Mouse (Mus musculus) c-Kit-positive CD71-positive TER-119-positive erythroid progenitor cells, embryonic 14.5 days (primary cell): ENCODE data around the gene Dupd1.
"Not testable (repeated sequence)": the region's sequence is repeated elsewhere in the genome, so short reads cannot be mapped to it uniquely, and the experiment has no call there.

ENCODE experiments used
- DNase-seq: peaks from one replicate; pipeline ENCODE4 v3.0.0-alpha.2; 2013; ENCODE audit warnings: low spot score

The Dupd1 gene

GRCm38 (mm10) chr14:21674471-21674870, 39.9 kb downstream of the Dupd1 start:
- no peak for DNase-seq

DNA sequence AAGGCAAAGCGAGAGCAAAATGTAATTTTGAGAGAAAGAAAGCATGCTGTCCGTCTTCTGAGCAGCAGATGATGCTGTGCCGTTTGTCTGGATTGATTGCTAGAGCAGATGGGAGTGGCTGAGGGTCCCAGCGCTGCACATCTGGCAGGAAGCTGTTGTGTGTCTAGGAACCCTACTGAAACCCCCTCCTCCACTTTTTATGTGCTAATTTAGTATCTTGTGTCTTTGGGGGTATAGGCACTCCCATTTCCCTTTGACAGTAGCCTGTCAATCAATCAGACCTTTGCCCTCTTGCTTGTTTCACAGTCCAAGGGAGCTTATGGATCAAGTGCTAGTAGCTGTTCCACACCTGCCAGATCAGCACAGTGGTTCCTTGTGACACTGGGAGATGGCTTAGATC, 41.3 kb downstream of the Dupd1 start:
- DNase-seq, result no peak

DNA sequence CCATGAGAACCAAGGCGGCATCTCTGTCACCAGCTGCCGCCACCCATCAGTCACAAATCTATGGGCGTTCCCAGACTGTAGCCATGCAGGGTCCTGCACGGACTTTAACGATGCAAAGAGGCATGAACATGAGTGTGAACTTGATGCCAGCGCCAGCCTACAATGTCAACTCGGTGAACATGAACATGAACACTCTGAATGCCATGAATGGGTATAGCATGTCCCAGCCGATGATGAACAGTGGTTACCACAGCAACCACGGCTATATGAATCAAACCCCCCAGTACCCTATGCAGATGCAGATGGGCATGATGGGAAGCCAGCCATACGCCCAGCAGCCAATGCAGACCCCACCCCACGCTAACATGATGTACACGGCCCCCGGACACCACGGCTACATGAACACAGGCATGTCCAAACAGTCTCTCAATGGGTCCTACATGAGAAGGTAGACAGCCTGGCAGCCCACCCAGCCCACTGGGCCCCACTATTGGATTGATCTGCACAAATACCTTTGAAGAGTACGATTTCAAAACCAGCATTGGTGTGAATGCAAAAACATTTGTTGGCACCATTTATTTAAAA, 43.9 kb downstream of the Dupd1 start:
- not testable (repeated sequence) for DNase-seq

DNA sequence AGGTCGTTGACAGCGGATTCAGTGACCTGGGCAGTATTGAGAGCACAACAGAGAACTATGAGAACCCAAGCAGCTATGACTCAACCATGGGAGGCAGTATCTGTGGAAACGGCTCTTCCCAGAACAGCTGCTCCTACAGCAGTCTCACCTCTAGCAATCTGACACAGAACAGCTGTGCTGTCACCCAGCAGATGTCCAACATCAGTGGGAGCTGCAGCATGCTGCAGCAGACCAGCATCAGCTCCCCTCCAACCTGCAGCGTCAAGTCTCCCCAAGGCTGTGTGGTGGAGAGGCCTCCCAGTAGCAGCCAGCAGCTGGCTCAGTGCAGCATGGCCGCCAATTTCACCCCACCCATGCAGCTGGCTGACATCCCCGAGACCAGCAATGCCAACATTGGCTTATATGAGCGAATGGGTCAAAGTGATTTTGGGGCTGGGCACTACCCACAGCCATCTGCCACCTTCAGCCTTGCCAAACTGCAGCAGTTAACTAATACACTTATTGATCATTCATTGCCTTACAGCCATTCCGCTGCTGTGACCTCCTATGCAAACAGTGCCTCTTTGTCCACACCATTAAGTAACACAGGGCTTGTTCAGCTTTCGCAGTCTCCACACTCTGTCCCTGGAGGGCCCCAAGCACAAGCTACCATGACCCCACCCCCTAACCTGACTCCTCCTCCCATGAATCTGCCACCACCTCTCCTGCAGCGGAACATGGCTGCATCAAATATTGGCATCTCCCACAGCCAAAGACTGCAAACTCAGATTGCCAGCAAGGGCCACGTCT, 44.5 kb downstream of the Dupd1 start:
- no peak for DNase-seq

GRCm38 (mm10) chr14:21669218-21669617, 45.2 kb downstream of the Dupd1 start:
- DNase-seq, result no peak

- peak; percentile 25 for DNase-seq
Observed at GRCm38 (mm10) chr14:21662465-21663142, 51.8 kb downstream of the Dupd1 start.

GRCm38 (mm10) chr14:21659652-21660051, 54.7 kb downstream of the Dupd1 start:
- peak; percentile 52 for DNase-seq

GRCm38 (mm10) chr14:21659155-21659554, 55.2 kb downstream of the Dupd1 start:
- DNase-seq, result no peak

DNA sequence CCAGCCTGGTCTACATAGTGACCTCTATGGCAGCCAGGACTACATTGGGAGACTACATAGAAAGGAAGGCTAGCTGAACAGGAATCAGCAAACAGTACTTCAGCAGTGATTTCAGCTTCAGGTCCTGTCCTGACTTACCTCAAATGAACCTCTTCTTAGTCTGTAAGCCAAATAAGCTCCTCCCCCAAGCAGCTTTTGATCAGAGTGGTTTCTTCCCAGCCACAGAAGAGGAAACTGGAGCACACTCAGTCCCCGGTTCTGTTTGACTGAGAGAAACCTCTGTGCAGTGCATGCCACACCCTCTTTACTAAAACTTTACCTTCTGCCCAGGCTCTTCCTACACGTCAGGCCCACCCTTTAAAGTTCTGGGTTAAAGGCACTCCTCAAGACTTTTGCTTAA, 60.6 kb downstream of the Dupd1 start:
- DNase-seq, result no peak

DNA sequence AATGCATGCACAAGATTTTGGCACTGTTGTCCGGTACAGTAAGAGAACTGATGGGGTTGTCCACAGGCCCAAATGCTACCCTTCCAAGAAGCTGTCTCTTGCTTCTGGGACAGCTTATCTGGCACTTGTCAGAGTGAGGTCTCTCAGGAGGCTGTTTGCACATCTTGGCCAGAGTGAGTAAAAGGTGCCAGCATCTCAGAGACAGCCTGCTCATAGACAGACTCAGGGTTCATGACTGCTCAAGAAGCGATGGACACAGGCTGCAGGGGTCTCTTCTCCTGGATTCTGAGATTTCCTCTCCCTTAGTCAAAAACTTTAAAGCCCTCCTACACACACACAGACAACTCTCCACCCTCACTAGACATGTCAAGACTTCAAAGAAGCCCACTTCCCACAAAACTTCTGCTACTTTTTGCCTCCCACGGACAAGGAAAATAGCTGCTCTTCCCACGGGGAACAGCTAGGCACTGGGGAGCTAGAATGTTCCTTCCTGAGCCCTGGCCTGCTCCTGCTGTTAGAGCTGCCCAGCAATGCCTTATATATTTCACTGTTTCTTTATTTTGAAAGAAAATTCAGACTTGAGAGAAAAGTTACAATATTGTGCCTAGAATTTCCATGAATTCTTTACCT, 73.5 kb downstream of the Dupd1 start:
- DNase-seq, result no peak

DNA sequence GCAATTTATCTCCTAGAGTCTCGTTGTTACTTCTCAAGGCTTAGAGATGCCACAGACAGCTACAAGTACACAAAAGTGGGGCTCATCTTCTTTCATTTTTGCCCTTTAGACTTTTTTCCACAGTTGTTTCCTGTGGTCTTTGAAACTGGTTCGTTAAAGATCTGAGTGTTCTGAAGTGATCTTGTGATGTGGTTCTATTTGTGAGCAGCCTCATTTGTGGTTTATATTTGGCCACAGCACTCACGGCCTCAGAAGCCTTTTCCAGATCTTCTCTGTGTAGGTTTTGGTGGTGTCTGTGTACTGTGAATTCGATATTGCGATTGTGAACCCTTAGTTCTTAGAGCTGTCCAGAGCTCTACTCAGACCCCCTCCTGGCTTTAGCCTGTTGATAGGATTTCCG, 77.8 kb downstream of the Dupd1 start:
- no peak for DNase-seq

GRCm38 (mm10) chr14:21631665-21632200, 82.6 kb downstream of the Dupd1 start:
- DNase-seq, result no peak
